Mouse (Mus musculus): ENCODE data around the gene Vwa3a.

Vwa3a gene

DNA sequence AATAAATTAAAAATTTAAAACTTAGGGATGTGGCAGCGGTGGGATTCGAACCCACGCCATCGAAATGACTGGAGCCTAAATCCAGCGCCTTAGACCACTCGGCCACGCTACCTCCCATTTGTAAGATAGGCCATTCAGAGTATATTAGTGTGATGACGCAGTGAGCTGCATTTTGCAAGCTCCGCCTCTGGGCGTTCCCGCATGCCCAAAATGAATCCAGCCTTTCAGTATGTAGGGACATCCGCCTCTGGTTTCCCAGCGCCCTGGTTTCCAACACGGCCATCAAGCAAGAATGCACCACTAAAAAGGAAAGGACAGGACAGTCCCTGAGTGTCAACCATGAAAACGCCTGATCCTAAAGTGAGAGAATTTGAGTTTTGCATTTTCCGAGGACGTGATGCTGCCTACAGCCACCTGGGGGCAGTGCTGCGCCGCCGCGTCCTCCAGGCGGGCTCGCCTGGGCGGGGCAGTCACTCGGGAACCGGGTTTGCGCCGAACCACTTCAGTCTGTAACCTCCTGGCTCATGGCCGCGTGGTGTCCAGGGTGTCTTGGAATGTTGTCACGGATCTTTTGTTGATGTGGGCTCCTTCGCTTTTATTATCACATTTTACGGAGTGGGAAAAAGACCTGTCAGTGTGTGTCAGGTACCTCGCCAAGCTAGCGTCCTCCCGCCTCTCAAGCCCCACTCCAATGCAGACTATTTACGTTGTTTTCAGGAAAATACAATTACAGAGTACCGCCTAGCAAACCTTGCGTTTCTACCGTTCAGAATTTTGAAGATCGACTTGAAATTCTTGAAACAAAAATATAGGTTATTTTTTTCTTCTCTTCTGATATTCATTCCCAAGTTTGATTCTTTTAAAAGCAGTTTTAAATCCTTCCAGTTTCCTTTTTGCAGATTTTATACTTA, 96.6 kb downstream of the Vwa3a start:
- DNase-seq (ENCODE audit: low spot score in 2 of 2): peak; percentile 93 to 95

DNA sequence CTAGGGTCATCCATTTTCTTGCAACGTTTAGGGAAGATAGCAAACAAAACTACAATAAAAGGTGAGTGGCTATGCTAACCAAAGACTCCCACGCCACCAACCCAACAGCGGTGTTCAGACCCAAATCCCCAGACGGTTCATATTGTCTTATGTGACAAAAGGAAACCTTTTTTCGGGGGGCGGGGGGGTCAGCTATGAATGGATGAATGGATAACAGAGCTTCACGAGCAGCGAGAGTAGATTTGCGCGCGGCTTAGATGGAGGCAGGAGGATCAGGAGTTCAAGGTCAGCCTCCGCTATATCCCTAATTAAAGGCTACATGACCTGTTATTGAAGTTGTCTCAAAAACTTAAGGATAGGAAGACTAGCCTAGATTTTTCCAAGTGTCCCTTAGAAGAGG, 97.2 kb downstream of the Vwa3a start:
- no peak for DNase-seq (ENCODE audit: low spot score in 2 of 2)

DNA sequence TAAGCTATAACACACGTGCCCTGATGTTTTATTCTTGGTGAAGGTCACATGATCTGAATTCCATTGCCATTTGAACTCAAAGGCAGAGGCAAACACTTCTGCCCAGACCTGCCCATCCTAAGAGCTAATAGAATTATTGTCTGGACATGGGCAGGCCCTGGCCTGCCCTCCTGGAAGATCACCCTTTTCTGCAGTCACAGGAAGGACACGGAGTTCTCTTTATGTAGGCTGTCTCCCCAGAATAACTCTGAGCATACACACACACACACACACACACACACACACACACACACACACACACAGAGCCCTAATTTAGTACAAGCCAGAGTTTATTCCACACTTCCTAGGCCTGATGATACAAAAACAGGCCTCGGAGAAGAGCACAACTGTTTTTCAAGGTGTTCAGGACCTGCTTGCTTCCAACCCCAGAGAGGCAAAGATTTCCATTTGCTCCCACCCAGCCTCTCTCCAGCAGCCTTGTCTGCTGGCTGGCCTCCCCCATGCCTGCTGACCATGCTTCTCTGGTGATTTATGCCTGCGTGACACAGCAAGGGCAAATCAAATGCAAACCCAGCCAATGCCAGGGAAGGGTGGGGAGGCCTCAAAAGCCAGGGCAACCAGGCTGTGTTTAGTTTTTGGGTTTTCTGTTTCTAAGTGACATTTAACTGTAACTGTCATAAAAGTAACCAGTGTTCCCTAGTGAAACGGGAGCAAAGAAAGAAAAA, 99.5 kb downstream of the Vwa3a start:
- DNase-seq (ENCODE audit: low spot score in 2 of 2): no peak

DNA sequence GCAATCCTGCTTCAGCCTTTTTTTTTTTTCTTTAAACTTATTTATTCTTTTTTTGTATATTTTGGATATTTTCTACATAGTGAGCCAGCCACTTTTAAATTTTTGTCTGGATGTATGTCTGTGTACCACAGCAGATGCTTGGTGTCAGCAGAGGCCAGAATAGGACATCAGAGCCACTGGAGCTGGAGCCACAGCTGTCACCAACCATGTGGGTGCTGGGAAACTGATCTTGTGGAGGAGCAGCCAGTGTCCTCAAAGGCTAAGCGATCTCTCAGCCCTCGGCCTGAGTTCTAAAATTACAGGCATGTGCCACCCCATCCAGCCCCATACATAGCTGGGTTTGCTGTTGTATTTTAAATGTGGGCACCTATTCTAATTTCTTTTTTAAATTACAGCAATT, 100.7 kb downstream of the Vwa3a start:
- DNase-seq (ENCODE audit: low spot score in 2 of 2): no peak

DNA sequence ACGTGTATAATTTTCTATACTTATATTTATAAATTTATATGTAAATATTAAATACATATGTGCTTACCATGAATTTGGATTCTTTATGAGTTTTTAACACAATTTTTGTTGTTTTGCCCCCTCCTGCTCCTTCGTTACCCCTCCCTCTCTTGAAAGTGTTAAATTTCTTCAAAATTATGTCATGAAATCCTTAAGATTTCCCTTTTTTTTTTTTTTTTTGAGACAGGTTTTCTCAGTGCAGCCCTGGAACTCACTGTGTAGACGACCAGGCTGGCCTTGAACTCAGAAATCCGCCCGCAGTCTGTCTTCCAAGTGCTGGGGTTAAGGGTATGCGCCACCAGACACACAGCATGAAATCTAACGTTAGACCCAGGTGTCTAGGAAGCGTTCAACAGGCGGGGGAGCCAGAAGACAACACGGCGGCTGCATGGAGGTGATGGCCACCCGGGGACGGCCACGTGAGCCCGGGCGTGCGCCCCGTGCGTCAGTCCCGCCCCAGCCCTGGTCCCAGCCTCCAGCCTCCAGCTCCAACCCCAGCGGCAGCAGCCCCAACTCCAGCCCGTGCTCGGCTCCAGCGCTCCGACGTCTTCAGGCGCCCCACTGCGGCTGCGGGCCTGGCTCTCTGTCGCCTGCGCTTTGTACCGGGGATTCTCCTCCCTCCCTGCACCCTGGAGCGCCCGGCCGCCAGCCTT, 103.4 kb downstream of the Vwa3a start, which contains the start of gene Eef2k:
Eef2k (plus strand) TSS at position 487 of the 692 bp plus-strand sequence.
- peak; percentile 74 to 83 for DNase-seq (ENCODE audit: low spot score in 2 of 2)

DNA sequence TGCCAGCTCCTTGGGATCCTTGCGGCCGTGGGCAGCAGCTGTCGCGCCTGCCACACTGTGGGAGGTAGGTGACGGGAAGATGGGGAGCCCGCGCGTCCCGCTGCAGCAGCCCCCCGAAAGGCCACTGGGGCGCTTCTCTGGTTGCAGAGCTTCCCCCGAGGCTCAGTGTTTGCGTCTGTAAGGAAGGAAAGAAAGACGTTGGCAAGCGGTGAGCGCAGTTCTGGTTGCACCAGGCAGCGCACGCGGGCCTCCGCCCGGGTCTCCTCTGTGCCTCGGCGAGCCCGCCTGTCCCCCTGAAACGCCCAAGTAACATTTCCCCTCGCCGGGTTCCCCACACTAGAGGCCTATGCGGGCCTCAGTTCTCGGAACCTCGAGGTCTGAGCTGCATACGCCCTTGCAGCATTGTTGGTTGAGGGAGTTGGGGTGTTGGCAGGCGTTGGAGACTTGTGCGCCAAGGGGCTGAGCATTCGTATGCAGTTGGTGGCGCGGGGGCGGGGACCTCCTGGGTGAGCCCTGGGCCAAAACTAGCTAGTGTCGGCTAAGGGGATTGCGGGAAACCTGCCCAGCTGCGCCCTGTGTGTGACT, 104.0 kb downstream of the Vwa3a start:
- peak; percentile 62 to 71 for DNase-seq (ENCODE audit: low spot score in 2 of 2)

DNA sequence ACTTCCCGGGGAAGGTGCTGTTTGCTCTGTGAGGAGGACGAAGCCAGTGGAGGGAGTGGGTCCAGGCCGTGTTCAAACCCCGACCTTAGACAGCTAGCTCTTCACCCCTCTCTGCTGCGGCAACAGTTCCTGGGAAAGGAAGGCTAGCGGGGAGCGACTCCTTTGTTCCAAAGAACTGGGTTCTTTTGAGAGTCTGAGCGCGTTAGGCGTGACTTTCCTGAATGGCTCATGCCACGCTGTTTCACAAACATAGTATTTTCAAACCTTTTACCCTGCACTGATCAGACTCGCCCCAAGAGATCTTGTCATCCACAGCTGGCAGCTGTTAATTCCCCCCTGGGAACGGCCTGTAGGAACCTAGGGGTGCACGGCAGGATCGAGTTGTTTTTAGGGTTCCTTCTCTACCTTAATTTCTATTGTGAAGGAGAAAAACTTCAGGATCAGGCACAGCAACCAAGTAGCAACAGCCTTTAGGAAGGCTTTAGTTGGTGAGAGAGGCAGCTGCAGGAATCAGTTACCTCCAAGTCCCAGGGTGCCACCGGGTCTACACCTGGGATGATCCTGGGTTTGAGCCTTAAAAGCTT, 104.8 kb downstream of the Vwa3a start:
- no peak for DNase-seq (ENCODE audit: low spot score in 2 of 2)

DNA sequence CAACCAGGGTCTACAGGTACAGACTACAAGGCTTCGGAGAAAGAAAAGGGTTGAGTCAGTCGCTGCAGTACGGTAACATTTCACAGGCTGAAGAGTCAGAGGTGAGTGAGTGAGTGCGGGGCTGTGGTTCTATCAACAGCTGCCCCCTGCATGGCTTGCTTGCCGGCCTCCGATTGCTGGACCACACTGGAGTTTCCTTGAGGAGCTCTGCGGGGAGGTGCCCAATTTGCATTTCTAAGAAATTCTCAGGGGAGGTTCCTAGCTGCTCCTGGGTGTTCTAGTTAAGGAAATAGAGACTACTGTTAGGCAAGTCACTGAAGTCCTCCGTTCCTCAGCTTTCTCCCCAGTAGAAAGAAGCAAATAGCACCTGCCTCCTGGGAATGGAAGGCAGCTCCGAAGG, 105.6 kb downstream of the Vwa3a start:
- DNase-seq (ENCODE audit: low spot score in 2 of 2): no peak

DNA sequence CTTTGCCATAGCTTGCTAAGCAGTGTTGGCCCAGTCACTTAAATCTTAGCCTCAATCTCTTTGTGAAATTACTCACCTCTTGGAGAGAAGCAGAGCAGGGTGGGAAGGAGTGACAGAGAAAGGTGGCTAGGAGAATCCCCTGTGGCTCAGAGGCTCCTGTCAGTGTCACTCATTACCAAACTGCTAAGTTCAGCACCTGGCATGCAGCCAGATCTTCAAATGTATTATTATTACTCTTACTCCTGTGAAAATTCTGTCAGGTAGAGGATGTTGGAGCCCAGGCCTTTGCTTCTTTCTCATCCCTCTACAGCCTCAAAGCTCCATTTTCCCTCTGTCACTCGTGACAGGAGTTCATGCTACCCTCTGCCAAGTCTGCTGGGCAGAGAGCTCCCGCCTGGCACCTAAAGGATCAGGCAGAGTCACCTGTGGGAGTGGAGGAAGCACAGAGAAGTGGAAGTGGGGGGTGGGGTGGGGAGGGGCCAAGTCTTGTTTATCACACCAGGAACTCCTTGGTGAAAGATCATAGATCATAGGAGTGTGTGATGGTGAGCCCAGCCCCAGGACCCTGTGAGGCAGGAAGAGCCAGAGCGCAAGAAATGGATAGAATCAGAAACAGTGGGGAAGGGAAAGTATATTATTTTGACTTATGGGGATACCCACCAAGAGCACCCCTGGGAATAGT, 109.9 kb downstream of the Vwa3a start:
- DNase-seq (ENCODE audit: low spot score in 2 of 2): no peak

DNA sequence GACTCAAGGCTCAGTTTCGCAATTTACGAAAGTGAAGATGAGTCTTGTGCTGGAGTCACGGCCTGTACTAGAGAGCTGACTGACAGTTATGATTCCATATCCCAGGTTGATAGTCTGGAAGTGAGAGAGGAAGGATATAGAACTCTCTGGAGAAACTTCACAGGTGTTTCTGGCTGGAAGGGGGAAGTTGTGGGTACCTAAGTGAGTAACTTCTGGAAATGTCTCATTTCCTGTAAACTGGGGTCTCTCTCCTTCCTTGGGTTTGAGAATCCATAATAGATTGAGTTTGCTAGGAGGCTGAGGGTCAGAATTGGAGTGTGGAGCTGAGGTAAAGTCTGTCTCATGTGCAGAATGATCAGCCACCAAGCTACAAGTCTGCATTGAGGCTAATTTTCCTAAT, 111.0 kb downstream of the Vwa3a start:
- no peak for DNase-seq (ENCODE audit: low spot score in 2 of 2)
